Mouse (Mus musculus) heart, embryonic 14.5 days (tissue): ENCODE results near the gene Csmd2. TPM values are rescaled to one million over a fixed set of nuclear protein-coding genes. Genes with fewer than 3 reads are reported as not detected.
A peak's percentile ranks its signal among the peaks of the same experiment; 100 is the strongest.

Experiments
- ATAC-seq: fragments of 200-750 bp; cut with Nextera tagmentation; 2 replicates; pipeline ENCODE4 v1.8.0; 2017; ENCODE audit warnings: low read depth, moderate TSS enrichment; ENCODE audit not compliant: insufficient number of reproducible peaks, insufficient read depth, low FRiP score
- H3K27ac ChIP-seq, 2 experiments: fragments of 200-500 bp in 1 of 2; fragments of 300-500 bp in 1 of 2; sonication (generic) in 1 of 2; replicated peaks in 1 of 2; 2 replicates each; pipeline ENCODE4 v1.5.1; 2012 to 2014; ENCODE audit warnings: low read depth in 2 of 2, low read length in 2 of 2, control low read depth in 1 of 2, mild to moderate bottlenecking in 1 of 2, mixed read lengths in 1 of 2; ENCODE audit not compliant: control insufficient read depth in 1 of 2, insufficient read depth in 1 of 2
- H3K27me3 ChIP-seq: fragments of 300-500 bp; sonication (generic); 2 replicates; pipeline ENCODE4 v1.6.1; 2014; ENCODE audit warnings: mild to moderate bottlenecking, low read length, control low read depth; ENCODE audit not compliant: control insufficient read depth, insufficient read depth
- H3K36me3 ChIP-seq: fragments of 300-500 bp; sonication (generic); 2 replicates; pipeline ENCODE4 v1.6.1; 2014; ENCODE audit warnings: mild to moderate bottlenecking, control low read depth, low read length, mixed read lengths; ENCODE audit not compliant: control insufficient read depth, insufficient read depth
- H3K4me1 ChIP-seq, 2 experiments: fragments of 200-500 bp in 1 of 2; fragments of 300-500 bp in 1 of 2; sonication (generic) in 1 of 2; 2 replicates each; pipeline ENCODE4 v1.6.1; 2012 to 2014; ENCODE audit warnings: low read length in 2 of 2, control low read depth in 1 of 2, mixed read lengths in 1 of 2; ENCODE audit not compliant: control insufficient read depth in 2 of 2, insufficient read depth in 2 of 2
- H3K4me2 ChIP-seq: fragments of 300-500 bp; sonication (generic); 2 replicates; pipeline ENCODE4 v1.6.1; 2014; ENCODE audit warnings: mild to moderate bottlenecking, low read length
- H3K4me3 ChIP-seq, 2 experiments: fragments of 200-500 bp in 1 of 2; fragments of 300-500 bp in 1 of 2; sonication (generic) in 1 of 2; 2 replicates each; pipeline ENCODE4 v1.5.1; 2012 to 2014; ENCODE audit warnings: low read length in 2 of 2, mild to moderate bottlenecking in 2 of 2, control low read depth in 1 of 2, low read depth in 1 of 2, moderate library complexity in 1 of 2; ENCODE audit not compliant: control insufficient read depth in 1 of 2, insufficient read depth in 1 of 2
- H3K9ac ChIP-seq: fragments of 300-500 bp; sonication (generic); 2 replicates; pipeline ENCODE4 v1.6.1; 2014; ENCODE audit warnings: mild to moderate bottlenecking, low read length
- H3K9me3 ChIP-seq: fragments of 300-500 bp; sonication (generic); 2 replicates; pipeline ENCODE4 v1.6.1; 2016; ENCODE audit warnings: low read length, control low read depth; ENCODE audit not compliant: control insufficient read depth
- WGBS: fragments of 180-500 bp; shearing (Covaris S2); extraction: QIAGEN DNeasy Blood & Tissue Kit; methylation state at CpG from one replicate; pipeline ENCODE4 v1.1.7; 2014; 5-methylcytosine and 5-hydroxymethylcytosine counted together
- polyA plus RNA-seq: library from polyadenylated mRNA; unstranded; fragments of >200 nt; fragmentation: Nextera tagmentation; extraction: Ambion mirVana; gene quantifications from 2 replicates; pipeline ENCODE4 v1.2.1, GENCODE M21; 2014

The Csmd2 gene
- polyA plus RNA-seq, 1 experiment from 2014 or later: 0.04 TPM

GRCm38 (mm10) chr4:128441228-128441627 is 453.6 kb downstream of the Csmd2 start:
- WGBS: 78% methylated on average over 2 of the region's 2 CpGs
- Histone ChIP-seq H3K36me3 (no peaks in the 10 kb centered on the region), H3K4me1 (no peaks in the 10 kb centered on the region; a peak in 1 of 4 replicates), H3K27ac (no peak overlapping the region), H3K4me3 (no peak overlapping the region), H3K4me2 (no peak overlapping the region), H3K9me3 (no peaks in the 10 kb centered on the region), H3K9ac (no peak overlapping the region), H3K27me3 (no peaks in the 10 kb centered on the region)
- ATAC-seq: no peak

GRCm38 (mm10) chr4:128442791-128443190 is 455.1 kb downstream of the Csmd2 start:
- Histone ChIP-seq H3K9me3 (no peaks in the 10 kb centered on the region), H3K27ac (no peak overlapping the region), H3K36me3 (no peaks in the 10 kb centered on the region), H3K9ac (no peak overlapping the region), H3K27me3 (no peaks in the 10 kb centered on the region), H3K4me3 (no peak overlapping the region), H3K4me1 (no peaks in the 10 kb centered on the region; a peak in 1 of 4 replicates), H3K4me2 (no peak overlapping the region)
- ATAC-seq: no peak
- 75% methylated on average over 8 of the region's 8 CpGs for WGBS

- Histone ChIP-seq H3K27me3 (no peaks in the 10 kb centered on the region), H3K36me3 (no peaks in the 10 kb centered on the region), H3K9me3 (no peaks in the 10 kb centered on the region), H3K4me1 (peaks cover 6 to 8% of the 10 kb centered on the region in 2 experiments), H3K4me2 (no peak overlapping the region), H3K9ac (no peak overlapping the region), H3K27ac (no peak overlapping the region), H3K4me3 (no peak overlapping the region)
- 60% methylated on average over 15 of the region's 15 CpGs for WGBS
- ATAC-seq: no peak
Observed at GRCm38 (mm10) chr4:128445514-128446260, 458.0 kb downstream of the Csmd2 start.

DNA sequence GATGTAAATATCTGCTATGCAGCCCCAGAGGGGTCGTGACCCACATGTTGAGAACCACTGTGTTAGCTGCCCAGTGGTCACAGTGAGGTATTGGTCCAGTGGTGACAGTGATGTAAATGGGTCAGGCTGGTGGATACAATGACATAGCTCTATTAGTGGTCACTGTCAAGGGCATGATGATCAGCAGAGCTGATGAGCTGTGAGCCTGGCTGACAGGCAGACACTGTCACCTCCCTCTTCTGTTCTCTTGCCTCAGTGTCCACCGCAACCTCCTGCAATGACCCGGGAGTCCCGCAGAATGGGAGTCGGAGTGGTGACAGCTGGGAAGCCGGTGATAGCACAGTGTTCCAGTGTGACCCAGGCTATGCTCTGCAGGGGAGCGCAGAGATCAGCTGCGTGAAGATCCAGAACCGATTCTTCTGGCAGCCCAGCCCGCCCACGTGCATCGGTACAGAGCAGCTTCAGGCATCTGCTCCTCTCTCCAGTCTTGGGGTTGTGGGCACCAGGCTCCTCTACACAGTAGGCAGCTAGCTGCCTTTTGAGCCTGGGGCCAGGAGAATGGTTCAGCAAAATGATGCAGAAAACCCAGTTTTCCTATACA is 461.3 kb downstream of the Csmd2 start:
- H3K4me3 ChIP-seq: no peak overlapping the region
- H3K27me3 ChIP-seq: no peaks in the 10 kb centered on the region
- no peak overlapping the region for H3K9ac ChIP-seq
- H3K36me3 ChIP-seq: no peaks in the 10 kb centered on the region
- 63% methylated on average over 12 of the region's 12 CpGs for WGBS
- peaks cover 15 to 16% of the 10 kb centered on the region in 2 experiments for H3K4me1 ChIP-seq
- H3K4me2 ChIP-seq: no peak overlapping the region
- H3K27ac ChIP-seq: no peak overlapping the region
- no peak for ATAC-seq
- H3K9me3 ChIP-seq: no peaks in the 10 kb centered on the region

- Histone ChIP-seq H3K9ac (no peak overlapping the region), H3K36me3 (no peaks in the 10 kb centered on the region), H3K27me3 (no peaks in the 10 kb centered on the region), H3K9me3 (no peaks in the 10 kb centered on the region), H3K4me3 (no peak overlapping the region), H3K4me2 (no peak overlapping the region), H3K27ac (0 out of 4 replicates have a peak overlapping the region, but pooled peaks of 1 of the 2 experiments have one; percentile 21), H3K4me1 (peaks cover 15 to 16% of the 10 kb centered on the region in 2 experiments)
- no peak for ATAC-seq
- WGBS: 79% methylated on average over 8 of the region's 8 CpGs
Observed at GRCm38 (mm10) chr4:128450137-128450536, 462.5 kb downstream of the Csmd2 start.

GRCm38 (mm10) chr4:128450974-128451373 is 463.3 kb downstream of the Csmd2 start:
- H3K27me3 ChIP-seq: no peaks in the 10 kb centered on the region
- no peaks in the 10 kb centered on the region for H3K36me3 ChIP-seq
- no peaks in the 10 kb centered on the region for H3K9me3 ChIP-seq
- H3K9ac ChIP-seq: no peak overlapping the region
- H3K4me2 ChIP-seq: no peak overlapping the region
- no peak overlapping the region for H3K4me3 ChIP-seq
- peak overlapping the region; percentile 21; a peak in 1 of 4 replicates for H3K27ac ChIP-seq
- H3K4me1 ChIP-seq: peaks cover 15 to 16% of the 10 kb centered on the region in 2 experiments
- peak; percentile 77 for ATAC-seq
- 5% methylated on average over 8 of the region's 8 CpGs for WGBS

GRCm38 (mm10) chr4:128451383-128451794 is 463.7 kb downstream of the Csmd2 start:
- Histone ChIP-seq H3K27ac (0 out of 4 replicates have a peak overlapping the region, but pooled peaks of 1 of the 2 experiments have one; percentile 21), H3K27me3 (no peaks in the 10 kb centered on the region), H3K9ac (no peak overlapping the region), H3K4me2 (no peak overlapping the region), H3K36me3 (no peaks in the 10 kb centered on the region), H3K4me3 (no peak overlapping the region), H3K9me3 (no peaks in the 10 kb centered on the region), H3K4me1 (peaks cover 15 to 16% of the 10 kb centered on the region in 2 experiments)
- ATAC-seq: no peak
- WGBS: 51% methylated on average over 3 of the region's 3 CpGs
